In genomic region chr4:130947094-130947647, GRCm38 (mm10) we compare ENCODE assay signal across 8 mouse cellular contexts. TPM values are rescaled to one million over a fixed set of nuclear protein-coding genes. Genes with fewer than 3 reads are reported as not detected.
DNase-seq lines count a peak whose midpoint lies in the region; ATAC-seq and TF ChIP-seq lines count a peak whose summit lies in the region.

No protein-coding gene starts in this region.

- H3K4me2 ChIP-seq in heart, postnatal 0 days (ENCODE audit: low read depth, low read length), result no peak overlapping the region
- H3K4me2 ChIP-seq in heart, embryonic 12.5 days, result no peak overlapping the region
- 0 out of 2 replicates have a peak overlapping the region, but pooled peaks have one; percentile 7 for H3K4me2 ChIP-seq in embryonic facial prominence, embryonic 12.5 days (replicated peaks)
- H3K4me2 ChIP-seq in limb, embryonic 13.5 days (replicated peaks), result peak overlapping the region; percentile 46

- no peak for TF ChIP-seq EP300 in heart, postnatal 0 days (IDR thresholded peaks at IDR 0.05; ENCODE audit: low read depth)

- ATAC-seq in heart, postnatal 0 days (ENCODE audit: insufficient read depth, low read depth), result no peak; the same call in 1 of the 2 replicates
- ATAC-seq in heart, embryonic 12.5 days (ENCODE audit: insufficient number of reproducible peaks, low FRiP score), result no peak
- no peak for ATAC-seq in embryonic facial prominence, embryonic 12.5 days (ENCODE audit: insufficient number of reproducible peaks, insufficient read depth, low FRiP score, low TSS enrichment)
- ATAC-seq in limb, embryonic 13.5 days (ENCODE audit: low FRiP score, low read depth), result no peak

- no peaks in the 10 kb centered on the region for H3K4me1 ChIP-seq in heart, postnatal 0 days (ENCODE audit: control insufficient read depth, insufficient read depth)
- peaks cover 4% of the 10 kb centered on the region; the same call in 1 of the 2 replicates for H3K4me1 ChIP-seq in heart, embryonic 12.5 days (replicated peaks)
- peaks cover 3% of the 10 kb centered on the region; the same call in 1 of the 2 replicates for H3K4me1 ChIP-seq in embryonic facial prominence, embryonic 12.5 days
- peaks cover 15% of the 10 kb centered on the region for H3K4me1 ChIP-seq in limb, embryonic 13.5 days

- H3K9ac ChIP-seq in heart, postnatal 0 days (replicated peaks; ENCODE audit: low read depth, low read length), result no peak overlapping the region
- H3K9ac ChIP-seq in heart, embryonic 12.5 days, result no peak overlapping the region
- no peak overlapping the region for H3K9ac ChIP-seq in embryonic facial prominence, embryonic 12.5 days
- H3K9ac ChIP-seq in limb, embryonic 13.5 days, result 0 out of 2 replicates have a peak overlapping the region, but pooled peaks have one; percentile 43

- DNase-seq in heart, postnatal 0 days (ENCODE audit: low spot score), result peak; percentile 36
- DNase-seq in 3T3-L1 (ENCODE audit: low read depth, low spot score), result peak; percentile 50
- peak; percentile 29 for DNase-seq in Muller cell, postnatal 12 days (ENCODE audit: inconsistent ontology term)
- DNase-seq in retina, embryonic 14.5 days (ENCODE audit: low spot score), result peak; percentile 87
- no peak for DNase-seq in yolk sac, embryonic 10.5 days (ENCODE audit: low spot score)

- peaks cover 17% of the 10 kb centered on the region for H3K27me3 ChIP-seq in heart, postnatal 0 days (ENCODE audit: control insufficient read depth, insufficient read depth, low read length)
- H3K27me3 ChIP-seq in heart, embryonic 12.5 days (replicated peaks), result peaks cover 37% of the 10 kb centered on the region
- H3K27me3 ChIP-seq in embryonic facial prominence, embryonic 12.5 days, result no peaks in the 10 kb centered on the region; the same call in 1 of the 2 replicates
- H3K27me3 ChIP-seq in limb, embryonic 13.5 days, result 0 out of 2 replicates have a peak, but pooled peaks cover 3% of the 10 kb centered on the region

- H3K4me3 ChIP-seq in heart, postnatal 0 days (ENCODE audit: low read depth, low read length), result no peak overlapping the region
- no peak overlapping the region for H3K4me3 ChIP-seq in heart, embryonic 12.5 days
- H3K4me3 ChIP-seq in embryonic facial prominence, embryonic 12.5 days, result no peak overlapping the region
- peak overlapping the region; percentile 23 for H3K4me3 ChIP-seq in limb, embryonic 13.5 days

- no peaks in the 10 kb centered on the region for H3K9me3 ChIP-seq in heart, postnatal 0 days (replicated peaks; ENCODE audit: control insufficient read depth, low read length)
- H3K9me3 ChIP-seq in heart, embryonic 12.5 days (replicated peaks), result no peaks in the 10 kb centered on the region
- no peaks in the 10 kb centered on the region for H3K9me3 ChIP-seq in embryonic facial prominence, embryonic 12.5 days
- no peaks in the 10 kb centered on the region for H3K9me3 ChIP-seq in limb, embryonic 13.5 days

- H3K36me3 ChIP-seq in heart, postnatal 0 days (replicated peaks; ENCODE audit: control insufficient read depth, insufficient read depth, low read length), result no peaks in the 10 kb centered on the region
- no peaks in the 10 kb centered on the region for H3K36me3 ChIP-seq in heart, embryonic 12.5 days
- no peaks in the 10 kb centered on the region for H3K36me3 ChIP-seq in embryonic facial prominence, embryonic 12.5 days
- H3K36me3 ChIP-seq in limb, embryonic 13.5 days, result no peaks in the 10 kb centered on the region

- WGBS in heart, postnatal 0 days, result 17% methylated on average over 13 of the region's 13 CpGs
- 11% methylated on average over 13 of the region's 13 CpGs for WGBS in heart, embryonic 12.5 days
- WGBS in embryonic facial prominence, embryonic 12.5 days, result 19% methylated on average over 13 of the region's 13 CpGs
- whole genome bisulfite sequencing in limb, embryonic 13.5 days, result 23% methylated on average over 13 of the region's 13 CpGs

- H3K27ac ChIP-seq in heart, postnatal 0 days (ENCODE audit: low read depth), result no peak overlapping the region
- no peak overlapping the region for H3K27ac ChIP-seq in heart, embryonic 12.5 days (ENCODE audit: poor library complexity, severe bottlenecking)
- no peak overlapping the region for H3K27ac ChIP-seq in embryonic facial prominence, embryonic 12.5 days
- H3K27ac ChIP-seq in limb, embryonic 13.5 days, result no peak overlapping the region

- TF ChIP-seq CTCF in heart, postnatal 0 days (IDR thresholded peaks at IDR 0.05; ENCODE audit: low read depth), result peak; percentile 81

RNA-seq across cellular contexts. Expression of gene Matn1, which starts 3.0 kb away (rescaled TPM):
- total RNA-seq in heart, postnatal 0 days (2014; rRNA removed; ENCODE audit: low replicate concordance), result not detected in 2 replicates
- not detected in 2 replicates for polyA plus RNA-seq in heart, postnatal 0 days (2015; fragmentation: Nextera tagmentation; extraction: Ambion mirVana)
- 0.08 TPM in 1 of 2 replicates, not detected in the other for polyA plus RNA-seq in heart, embryonic 12.5 days (2016; fragmentation: Nextera tagmentation; extraction: Ambion mirVana)
- polyA plus RNA-seq in embryonic facial prominence, embryonic 12.5 days (2016; fragmentation: Nextera tagmentation; extraction: Ambion mirVana), result 4.2 and 7.0 TPM in 2 replicates
- 109 and 119 TPM in 2 replicates for polyA plus RNA-seq in limb, embryonic 13.5 days (2015; fragmentation: Nextera tagmentation; extraction: Ambion mirVana)

RNA-seq across cellular contexts. Expression of gene Laptm5, which starts 34.2 kb away (rescaled TPM):
- 15.9 and 21.6 TPM in 2 replicates for total RNA-seq in heart, postnatal 0 days (2014; rRNA removed; ENCODE audit: low replicate concordance)
- 14.7 and 15.6 TPM in 2 replicates for polyA plus RNA-seq in heart, postnatal 0 days (2015; fragmentation: Nextera tagmentation; extraction: Ambion mirVana)
- polyA plus RNA-seq in heart, embryonic 12.5 days (2016; fragmentation: Nextera tagmentation; extraction: Ambion mirVana), result 13.7 and 16.0 TPM in 2 replicates
- 19.5 and 21.7 TPM in 2 replicates for polyA plus RNA-seq in embryonic facial prominence, embryonic 12.5 days (2016; fragmentation: Nextera tagmentation; extraction: Ambion mirVana)
- polyA plus RNA-seq in limb, embryonic 13.5 days (2015; fragmentation: Nextera tagmentation; extraction: Ambion mirVana), result 32.2 and 35.9 TPM in 2 replicates

Comparison
In these comparisons a context has a peak if more than half of its experiments do, and no peak if none do; other contexts are left out.
1. H3K4me2 ChIP-seq: peak in embryonic facial prominence, embryonic 12.5 days (single experiment) and limb, embryonic 13.5 days (single experiment); none in heart, postnatal 0 days (single experiment) and heart, embryonic 12.5 days (single experiment).
2. RNA of gene Matn1, which starts 3.0 kb away (polyA plus RNA-seq): 109 to 119 TPM in limb, embryonic 13.5 days; 4.2 to 7.0 TPM in embryonic facial prominence, embryonic 12.5 days, 0.08 TPM in heart, embryonic 12.5 days and not detected in heart, postnatal 0 days; every median in the first group is over 10 times any median in the second.